ENCODE assay signal across 10 mouse cellular contexts in genomic region chr17:25885636-25886035, GRCm38 (mm10). TPM values are rescaled to one million over a fixed set of nuclear protein-coding genes. Genes with fewer than 3 reads are reported as not detected.
DNase-seq lines count a peak whose midpoint lies in the region; ATAC-seq lines count a peak whose summit lies in the region.
"Had no signal": no experiment of that assay in that cellular context is flagged by ENCODE, and none has a peak within 500 bp of the region (broad histone marks: within the 10 kb centered on the region; RNA-seq: fewer than 3 reads in every experiment).

No protein-coding gene starts in this region.

- H3K27ac ChIP-seq in midbrain, embryonic 12.5 days (replicated peaks), result no peak overlapping the region
- no peak overlapping the region for H3K27ac ChIP-seq in midbrain, embryonic 16.5 days (ENCODE audit: low read length)

- no peak overlapping the region for H3K4me2 ChIP-seq in midbrain, embryonic 12.5 days (replicated peaks)
- H3K4me2 ChIP-seq in midbrain, embryonic 16.5 days (ENCODE audit: low read length), result no peak overlapping the region

- peaks cover 49% of the 10 kb centered on the region for H3K36me3 ChIP-seq in midbrain, embryonic 12.5 days
- H3K36me3 ChIP-seq in midbrain, embryonic 16.5 days (ENCODE audit: control insufficient read depth, insufficient read depth, low read length), result peaks cover 7% of the 10 kb centered on the region

- H3K4me3 ChIP-seq in midbrain, embryonic 12.5 days, result no peak overlapping the region
- no peak overlapping the region for H3K4me3 ChIP-seq in midbrain, embryonic 16.5 days (ENCODE audit: low read depth, low read length)
- H3K4me3 ChIP-seq: megakaryocyte, embryonic 14.5 days had no signal

- no peaks in the 10 kb centered on the region for H3K27me3 ChIP-seq in midbrain, embryonic 12.5 days
- no peaks in the 10 kb centered on the region for H3K27me3 ChIP-seq in midbrain, embryonic 16.5 days (ENCODE audit: control insufficient read depth, insufficient read depth, low read depth, low read length)
- H3K27me3 ChIP-seq: megakaryocyte, embryonic 14.5 days had no signal

- H3K4me1 ChIP-seq in midbrain, embryonic 12.5 days, result peaks cover 16% of the 10 kb centered on the region
- H3K4me1 ChIP-seq in midbrain, embryonic 16.5 days (ENCODE audit: control insufficient read depth, insufficient read depth, low read length), result peaks cover 3% of the 10 kb centered on the region; the same call in 1 of the 2 replicates

- ATAC-seq in midbrain, embryonic 12.5 days (ENCODE audit: low FRiP score, low read depth), result peak; percentile 16; the same call in 1 of the 2 replicates
- ATAC-seq in midbrain, embryonic 16.5 days, result no peak; the same call in 1 of the 2 replicates
- peak; percentile 33; the same call in 1 of the 2 replicates for ATAC-seq in granulocyte monocyte progenitor cell, adult 5-6 weeks (replicated peaks; ENCODE audit: poor library complexity, severe bottlenecking)

- H3K9me3 ChIP-seq in midbrain, embryonic 12.5 days, result no peaks in the 10 kb centered on the region
- H3K9me3 ChIP-seq in midbrain, embryonic 16.5 days (replicated peaks; ENCODE audit: control insufficient read depth, low read length, poor library complexity, severe bottlenecking), result no peaks in the 10 kb centered on the region
- H3K9me3 ChIP-seq: G1E; megakaryocyte, embryonic 14.5 days had no signal

- H3K9ac ChIP-seq in midbrain, embryonic 12.5 days (replicated peaks), result no peak overlapping the region
- no peak overlapping the region for H3K9ac ChIP-seq in midbrain, embryonic 16.5 days (ENCODE audit: low read depth, low read length)

- WGBS in midbrain, embryonic 12.5 days, result 69% methylated on average over 4 of the region's 4 CpGs
- WGBS in midbrain, embryonic 16.5 days, result 63% methylated on average over 4 of the region's 4 CpGs

- DNase-seq in embryo, embryonic 10 days (ENCODE audit: low spot score), result peak; percentile 51
- DNase-seq in embryo, embryonic 9.5 days (ENCODE audit: extremely low spot score), result no peak
- DNase-seq in thymus, postnatal 4 days, result peak; percentile 62
- no peak for DNase-seq in right cerebral cortex, postnatal 14 days
- no peak for DNase-seq in gastrocnemius, adult 18-20 months (ENCODE audit: low spot score)

RNA-seq across cellular contexts. Expression of gene Wfikkn1, which starts 5.0 kb away (rescaled TPM):
- polyA plus RNA-seq in midbrain, embryonic 12.5 days (2016; fragmentation: Nextera tagmentation; extraction: Ambion mirVana), result 0.52 and 0.60 TPM in 2 replicates
- 0.45 and 0.52 TPM in 2 replicates for polyA plus RNA-seq in midbrain, embryonic 16.5 days (2015; fragmentation: Nextera tagmentation; extraction: Ambion mirVana)
- total RNA-seq in granulocyte monocyte progenitor cell, adult 5-6 weeks (2014; fragmentation: Nextera tagmentation), result 2.1 TPM in 1 of 2 replicates, not detected in the other
- total RNA-seq in granulocyte monocyte progenitor cell, adult 5-6 weeks (2017), result 1.1 and 1.3 TPM in 2 replicates
- under 1 TPM; 0.43 to 0.62 TPM for total RNA-seq in gastrocnemius, adult 18-20 months (2021)

RNA-seq across cellular contexts. Expression of gene Mettl26, which starts 10.8 kb away (rescaled TPM):
- 59.5 and 65.2 TPM in 2 replicates for polyA plus RNA-seq in midbrain, embryonic 12.5 days (2016; fragmentation: Nextera tagmentation; extraction: Ambion mirVana)
- 62.2 and 63.5 TPM in 2 replicates for polyA plus RNA-seq in midbrain, embryonic 16.5 days (2015; fragmentation: Nextera tagmentation; extraction: Ambion mirVana)
- 23.4 and 27.7 TPM in 2 replicates for total RNA-seq in granulocyte monocyte progenitor cell, adult 5-6 weeks (2014; fragmentation: Nextera tagmentation)
- 9.7 and 15.2 TPM in 2 replicates for total RNA-seq in granulocyte monocyte progenitor cell, adult 5-6 weeks (2017)
- total RNA-seq in gastrocnemius, adult 18-20 months (2021), result 10 to 100 TPM; 25.4 to 33.4 TPM

RNA-seq across cellular contexts. Expression of gene Mcrip2, which starts 17.1 kb away (rescaled TPM):
- polyA plus RNA-seq in midbrain, embryonic 12.5 days (2016; fragmentation: Nextera tagmentation; extraction: Ambion mirVana), result 6.8 and 8.5 TPM in 2 replicates
- polyA plus RNA-seq in midbrain, embryonic 16.5 days (2015; fragmentation: Nextera tagmentation; extraction: Ambion mirVana), result 18.0 and 25.3 TPM in 2 replicates
- total RNA-seq in granulocyte monocyte progenitor cell, adult 5-6 weeks (2014; fragmentation: Nextera tagmentation), result 30.4 and 58.6 TPM in 2 replicates
- 11.2 and 25.8 TPM in 2 replicates for total RNA-seq in granulocyte monocyte progenitor cell, adult 5-6 weeks (2017)
- 100 to 1,000 TPM in 1 of 2 experiments, 10 to 100 TPM in 1; 84.2 to 102 TPM for total RNA-seq in gastrocnemius, adult 18-20 months (2021)

RNA-seq across cellular contexts. Expression of gene Wdr90, which starts 24.3 kb away (rescaled TPM):
- polyA plus RNA-seq in midbrain, embryonic 12.5 days (2016; fragmentation: Nextera tagmentation; extraction: Ambion mirVana), result 38.1 and 38.5 TPM in 2 replicates
- 18.5 and 21.6 TPM in 2 replicates for polyA plus RNA-seq in midbrain, embryonic 16.5 days (2015; fragmentation: Nextera tagmentation; extraction: Ambion mirVana)
- 64.7 and 66.9 TPM in 2 replicates for total RNA-seq in granulocyte monocyte progenitor cell, adult 5-6 weeks (2014; fragmentation: Nextera tagmentation)
- total RNA-seq in granulocyte monocyte progenitor cell, adult 5-6 weeks (2017), result 11.8 and 15.0 TPM in 2 replicates
- total RNA-seq in gastrocnemius, adult 18-20 months (2021), result under 1 TPM; 0.55 to 0.64 TPM

RNA-seq across cellular contexts. Expression of gene Rab40c, which starts 33.9 kb away (rescaled TPM):
- polyA plus RNA-seq in midbrain, embryonic 12.5 days (2016; fragmentation: Nextera tagmentation; extraction: Ambion mirVana), result 38.0 and 38.8 TPM in 2 replicates
- 50.9 and 52.2 TPM in 2 replicates for polyA plus RNA-seq in midbrain, embryonic 16.5 days (2015; fragmentation: Nextera tagmentation; extraction: Ambion mirVana)
- total RNA-seq in granulocyte monocyte progenitor cell, adult 5-6 weeks (2014; fragmentation: Nextera tagmentation), result 9.4 and 15.9 TPM in 2 replicates
- total RNA-seq in granulocyte monocyte progenitor cell, adult 5-6 weeks (2017), result 7.2 and 11.8 TPM in 2 replicates
- total RNA-seq in gastrocnemius, adult 18-20 months (2021), result 10 to 100 TPM in 1 of 2 experiments, 1 to 10 TPM in 1; 7.6 to 11.1 TPM

Comparison
In these comparisons a context has a peak if more than half of its experiments do, and no peak if none do; other contexts are left out.
1. DNase-seq: peak in embryo, embryonic 10 days (single experiment) and thymus, postnatal 4 days (single experiment); none in embryo, embryonic 9.5 days (single experiment), right cerebral cortex, postnatal 14 days (single experiment) and gastrocnemius, adult 18-20 months (single experiment).